Mouse (Mus musculus) limb, embryonic 12.5 days (tissue): Measurements from ENCODE around the gene Nudt14. TPM values are rescaled to one million over a fixed set of nuclear protein-coding genes. Genes with fewer than 3 reads are reported as not detected.

Experiments used
- ATAC-seq: fragments of 200-750 bp; cut with Nextera tagmentation; 2 replicates; pipeline ENCODE4 v1.8.0; 2017; ENCODE audit warnings: low read depth, moderate TSS enrichment; ENCODE audit not compliant: insufficient number of reproducible peaks, insufficient read depth, low FRiP score, low TSS enrichment
- H3K27ac ChIP-seq: fragments of 300-500 bp; sonication (generic); 2 replicates; pipeline ENCODE4 v1.5.1; 2016; ENCODE audit warnings: mild to moderate bottlenecking, moderate library complexity
- H3K27me3 ChIP-seq: fragments of 300-500 bp; sonication (generic); 2 replicates; pipeline ENCODE4 v1.6.1; 2016; ENCODE audit warnings: mild to moderate bottlenecking, moderate library complexity
- H3K36me3 ChIP-seq: fragments of 300-500 bp; sonication (generic); 2 replicates; pipeline ENCODE4 v1.6.1; 2016; ENCODE audit warnings: mild to moderate bottlenecking, moderate library complexity
- H3K4me1 ChIP-seq: fragments of 300-500 bp; sonication (generic); replicated peaks from 2 replicates; pipeline ENCODE4 v1.6.1; 2016
- H3K4me2 ChIP-seq: fragments of 300-500 bp; sonication (generic); 2 replicates; pipeline ENCODE4 v1.6.1; 2016; ENCODE audit warnings: mild to moderate bottlenecking, moderate library complexity
- H3K4me3 ChIP-seq: fragments of 300-500 bp; sonication (generic); replicated peaks from 2 replicates; pipeline ENCODE4 v1.5.1; 2016; ENCODE audit warnings: mild to moderate bottlenecking
- H3K9ac ChIP-seq: fragments of 300-500 bp; sonication (generic); replicated peaks from 2 replicates; pipeline ENCODE4 v1.6.1; 2016; ENCODE audit warnings: mild to moderate bottlenecking, moderate library complexity
- H3K9me3 ChIP-seq: fragments of 300-500 bp; sonication (generic); 2 replicates; pipeline ENCODE4 v1.6.1; 2016; ENCODE audit warnings: mild to moderate bottlenecking, moderate library complexity
- WGBS: fragments of 180-500 bp; shearing (Covaris S2); methylation state at CpG from one replicate; pipeline ENCODE4 v1.1.7; 2016; 5-methylcytosine and 5-hydroxymethylcytosine counted together
- microRNA-seq: library from miRNA; unstranded; fragments of <30 nt; microRNA quantifications from one replicate; pipeline ENCODE4, GENCODE M21; 2017
- polyA plus RNA-seq: library from polyadenylated mRNA; unstranded; fragments of >200 nt; fragmentation: Nextera tagmentation; extraction: Ambion mirVana; gene quantifications from 2 replicates; pipeline ENCODE4 v1.2.1, GENCODE M21; 2016

Nudt14 gene
- polyA plus RNA-seq, 1 experiment from 2014 or later = 95.2 TPM

DNA sequence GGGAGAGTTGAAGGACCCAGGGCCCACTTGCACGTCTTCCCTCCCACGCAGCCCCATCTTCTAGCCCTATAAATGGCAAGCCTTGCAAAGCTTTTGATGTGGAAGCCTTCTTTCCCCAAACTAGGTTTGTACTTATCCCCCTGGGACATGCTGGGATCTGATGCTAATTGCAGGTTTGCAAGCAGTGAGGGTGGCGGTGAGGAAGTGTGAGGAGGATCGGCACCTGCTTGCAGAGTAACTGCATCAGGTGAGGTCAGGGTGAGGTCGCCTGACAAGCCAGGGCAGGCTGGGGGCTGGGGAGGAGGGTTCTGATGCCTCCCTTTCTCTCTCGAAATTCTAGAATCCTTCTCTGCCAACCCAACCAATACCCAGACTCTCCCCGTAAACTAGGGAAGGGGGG, 56.5 kb downstream of the Nudt14 start:
- Histone ChIP-seq H3K9me3 (peaks cover 4% of the 10 kb centered on the region; the same call in 1 of the 2 replicates), H3K4me1 (peaks cover 7% of the 10 kb centered on the region; the same call in 1 of the 2 replicates), H3K4me2 (no peak overlapping the region), H3K36me3 (no peaks in the 10 kb centered on the region), H3K4me3 (no peak overlapping the region), H3K9ac (no peak overlapping the region), H3K27me3 (peaks cover 7% of the 10 kb centered on the region; the same call in 1 of the 2 replicates), H3K27ac (no peak overlapping the region)
- ATAC-seq = no peak
- WGBS = 43% methylated on average over 7 of the region's 7 CpGs

Small RNA genes lying within 50 kb of the gene (microRNA-seq; reads per million reads assigned to microRNA genes)
- not detected for gene Mir6941

Other genes with a start within 250 kb of the Nudt14 start
- gene Cep170b, start 221.7 kb downstream of the Nudt14 start, polyA plus RNA-seq = 17.8 and 18.8 TPM in 2 replicates
- 3.1 and 4.4 TPM in 2 replicates for gene Pld4, start 181.5 kb downstream of the Nudt14 start, polyA plus RNA-seq
- 0.23 and 0.26 TPM in 2 replicates for gene Ahnak2, start 139.5 kb downstream of the Nudt14 start, polyA plus RNA-seq
- 9.2 and 9.3 TPM in 2 replicates for gene Clba1, start 133.2 kb downstream of the Nudt14 start, polyA plus RNA-seq
- 166 TPM in 2 replicates for gene Cdca4, start 112.7 kb downstream of the Nudt14 start, polyA plus RNA-seq
- gene Gpr132, start 73.9 kb downstream of the Nudt14 start, polyA plus RNA-seq = 0.08 TPM in 1 of 2 replicates, not detected in the other
- 6.4 and 6.8 TPM in 2 replicates for gene Jag2, start 12.3 kb downstream of the Nudt14 start, polyA plus RNA-seq
- 25.7 and 29.1 TPM in 2 replicates for gene Btbd6, start 34.4 kb upstream of the Nudt14 start, polyA plus RNA-seq
- gene Brf1, start 58.6 kb upstream of the Nudt14 start, polyA plus RNA-seq = 76.0 and 83.0 TPM in 2 replicates
- gene Pacs2, start 72.4 kb upstream of the Nudt14 start, polyA plus RNA-seq = 15.8 and 17.9 TPM in 2 replicates
- not detected in 2 replicates for gene Tex22, start 132.4 kb upstream of the Nudt14 start, polyA plus RNA-seq
- 19.3 and 20.5 TPM in 2 replicates for gene Mta1, start 156.2 kb upstream of the Nudt14 start, polyA plus RNA-seq
- 51.4 and 53.7 TPM in 2 replicates for gene Crip2, start 198.1 kb upstream of the Nudt14 start, polyA plus RNA-seq
- gene Crip1, start 204.2 kb upstream of the Nudt14 start, polyA plus RNA-seq = 71.0 and 73.2 TPM in 2 replicates
- gene Tedc1, start 214.3 kb upstream of the Nudt14 start, polyA plus RNA-seq = 44.1 and 44.6 TPM in 2 replicates
- gene Tmem121, start 243.8 kb upstream of the Nudt14 start, polyA plus RNA-seq = 17.5 and 18.7 TPM in 2 replicates